Mouse (Mus musculus) c-Kit-positive CD71-positive TER-119-positive erythroid progenitor cells, embryonic 14.5 days (primary cell): ENCODE data around the gene Dohh.

Source experiments
- DNase-seq: peaks from one replicate; pipeline ENCODE4 v3.0.0-alpha.2; 2013; ENCODE audit warnings: low spot score

The Dohh gene

DNA sequence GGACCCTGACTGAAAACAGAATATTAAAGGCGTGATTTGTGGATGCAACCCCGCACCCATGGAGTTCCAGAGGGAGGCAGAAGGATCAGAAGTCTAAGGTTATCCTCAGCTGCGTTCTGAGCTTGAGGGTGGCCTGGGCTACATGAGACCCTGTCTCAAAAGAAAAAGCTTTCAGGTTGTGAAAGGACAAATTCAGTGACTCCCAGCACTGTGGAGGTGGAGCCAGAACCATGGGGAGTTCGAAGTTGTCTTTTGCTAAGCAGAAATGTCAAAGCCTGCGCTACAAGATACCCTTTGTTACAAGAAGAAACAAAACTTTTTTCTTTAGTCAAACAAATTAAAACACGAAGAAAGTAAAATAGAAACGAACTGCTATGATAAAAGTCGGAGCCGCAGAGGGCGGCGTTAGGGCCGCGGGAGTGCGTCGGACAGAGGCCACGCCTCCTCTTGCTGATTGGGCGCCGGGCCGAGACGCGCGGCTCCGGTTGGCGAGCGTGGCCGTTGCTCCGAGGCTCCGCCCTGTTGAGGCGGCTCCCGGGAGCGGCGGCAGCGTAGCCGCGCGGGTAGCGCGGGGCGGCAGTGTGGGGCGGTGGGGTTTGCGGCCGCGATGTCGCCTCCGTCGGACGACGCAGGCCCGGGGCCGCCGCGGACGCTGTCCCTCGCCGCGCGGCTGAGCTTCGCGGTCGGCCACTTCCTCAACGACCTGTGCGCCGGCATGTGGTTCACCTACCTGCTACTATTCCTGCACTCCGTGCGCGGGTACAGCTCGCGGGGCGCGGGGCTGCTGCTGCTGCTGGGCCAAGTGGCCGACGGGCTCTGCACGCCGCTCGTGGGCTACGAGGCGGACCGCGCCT is 27.0 kb upstream of the Dohh start, which contains the start of gene Mfsd12:
Mfsd12 (plus strand) TSS at position 501 of the 854 bp plus-strand sequence.
- peak; percentile 87 for DNase-seq

DNA sequence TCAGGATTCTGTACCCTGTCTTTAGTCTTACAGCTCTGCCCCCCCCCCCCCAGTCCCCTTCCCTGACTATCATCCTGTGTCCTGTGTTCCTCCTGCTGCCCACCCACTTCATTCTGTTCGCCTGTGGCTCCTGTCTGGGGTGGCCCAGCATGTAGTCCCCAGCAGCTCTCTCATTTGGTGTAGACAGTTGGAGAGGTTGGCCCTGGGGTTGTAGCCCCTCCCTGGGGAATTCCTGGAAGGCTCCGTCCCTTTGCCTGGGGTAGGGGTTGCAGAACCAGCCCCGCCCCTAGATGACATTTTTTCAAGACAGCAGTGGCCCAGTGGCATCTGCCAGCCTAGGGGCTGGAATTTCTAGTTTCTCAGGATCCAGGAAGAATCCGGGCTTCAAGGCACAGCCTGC is 26.0 kb upstream of the Dohh start:
- DNase-seq: no peak

DNA sequence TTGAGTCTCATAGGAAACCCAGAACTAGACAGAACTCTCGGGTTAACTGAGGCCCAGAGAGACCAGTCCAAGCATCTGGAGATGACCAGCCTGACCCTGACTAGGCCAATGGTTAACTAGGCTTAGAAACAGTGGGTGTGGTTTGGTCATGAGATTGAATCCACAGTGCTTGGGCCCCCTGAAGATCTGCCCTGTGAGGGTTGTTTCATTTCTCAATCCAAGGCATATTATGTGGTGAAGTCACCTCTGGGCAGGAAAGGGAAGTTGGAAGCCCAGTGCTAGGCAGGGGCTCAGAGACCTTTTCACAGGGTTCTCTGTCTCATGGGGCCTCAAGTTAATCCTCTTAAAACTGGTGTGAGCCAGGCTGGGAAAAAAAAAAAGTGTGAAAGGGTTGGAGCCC is 25.4 kb upstream of the Dohh start:
- DNase-seq: no peak

DNA sequence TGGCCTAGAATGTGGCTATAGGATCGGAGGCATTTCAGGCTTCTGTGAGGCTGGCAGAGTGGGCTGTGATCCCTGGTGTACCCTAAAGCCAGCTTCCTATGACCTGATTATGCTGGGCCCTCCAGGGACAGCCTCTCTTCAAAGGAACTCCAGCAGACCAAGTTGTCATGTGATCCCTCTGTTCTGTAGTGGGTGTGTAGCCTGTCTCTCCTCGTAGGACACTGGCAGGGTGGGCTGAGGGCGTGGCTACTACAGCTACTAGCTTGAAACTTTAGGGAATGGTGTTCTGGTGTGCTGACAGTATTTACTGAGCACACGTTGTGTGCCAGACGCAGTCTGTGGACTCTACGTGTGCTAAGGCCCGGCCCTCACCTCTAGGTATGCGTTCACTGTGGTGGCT is 23.5 kb upstream of the Dohh start:
- no peak for DNase-seq

DNA sequence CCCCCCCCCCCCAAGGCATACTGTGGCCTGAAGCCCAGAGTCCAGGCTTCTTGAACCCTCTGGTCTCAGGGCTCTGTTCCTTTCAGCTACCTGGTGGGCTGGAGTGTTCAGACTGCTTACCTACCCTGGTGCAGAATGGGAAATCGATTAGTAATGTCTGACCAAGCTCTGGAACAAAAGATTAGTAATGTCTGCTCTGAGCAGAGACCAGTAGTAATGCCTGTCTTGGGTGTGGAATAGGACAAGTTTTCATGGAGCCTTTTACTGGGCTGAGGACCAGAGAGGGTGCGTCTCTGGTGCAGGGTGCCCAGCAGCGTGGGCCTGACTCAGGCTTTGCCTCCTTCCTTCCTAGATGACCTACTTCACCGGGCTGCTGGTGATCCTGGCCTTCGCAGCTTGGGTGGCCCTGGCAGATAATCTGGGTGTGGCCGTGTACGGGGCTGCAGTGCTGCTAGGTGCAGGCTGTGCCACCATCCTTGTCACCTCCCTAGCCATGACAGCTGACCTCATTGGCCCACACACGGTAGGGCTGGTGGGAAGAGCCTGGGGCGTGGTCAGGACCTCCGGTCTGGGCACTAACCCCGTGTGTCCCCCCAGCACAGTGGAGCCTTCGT is 21.8 kb upstream of the Dohh start:
- peak; percentile 82 for DNase-seq

DNA sequence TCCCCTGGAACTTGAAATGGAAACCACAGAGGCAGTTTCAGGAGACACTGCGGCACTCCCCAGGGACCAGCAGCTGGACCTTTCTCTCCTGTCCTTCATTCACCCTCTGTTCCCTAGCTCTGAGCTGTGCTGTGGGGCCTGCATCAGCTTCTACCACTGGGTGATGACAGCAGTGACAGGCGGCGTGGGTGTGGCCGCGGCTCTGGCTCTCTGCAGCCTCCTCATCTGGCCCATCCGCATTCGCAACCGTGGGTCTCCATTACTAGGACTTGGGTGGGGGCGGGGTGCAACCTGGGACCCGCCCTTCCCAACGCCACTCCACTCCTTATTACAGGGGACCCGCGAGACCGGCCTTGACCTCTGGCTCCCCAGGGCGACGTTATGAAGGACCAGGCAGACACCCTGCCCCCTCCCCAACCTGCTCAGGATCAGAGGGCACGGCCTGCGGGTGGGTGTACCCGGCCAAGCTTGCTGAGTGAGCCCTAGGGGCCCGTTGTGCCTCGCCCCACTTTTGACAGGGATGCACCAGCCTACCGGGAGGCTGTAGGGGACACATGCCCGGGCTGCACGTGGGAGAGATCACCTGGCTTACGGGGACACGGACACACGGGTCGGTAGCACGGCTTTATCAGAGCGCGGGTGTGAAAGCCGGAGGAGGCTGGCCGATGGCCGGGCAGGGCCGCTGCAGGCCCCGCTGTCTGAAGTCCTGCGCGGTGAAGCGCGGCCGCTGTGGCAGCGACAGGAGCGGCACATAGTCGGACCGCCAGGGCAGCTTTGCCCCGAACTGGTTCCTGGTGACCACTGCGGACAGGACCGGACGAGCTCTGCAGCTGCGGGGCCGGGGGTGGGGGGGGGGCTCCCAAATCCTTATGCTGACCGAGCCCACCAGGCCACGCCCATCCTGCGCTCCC is 20.5 kb upstream of the Dohh start:
- no peak for DNase-seq

DNA sequence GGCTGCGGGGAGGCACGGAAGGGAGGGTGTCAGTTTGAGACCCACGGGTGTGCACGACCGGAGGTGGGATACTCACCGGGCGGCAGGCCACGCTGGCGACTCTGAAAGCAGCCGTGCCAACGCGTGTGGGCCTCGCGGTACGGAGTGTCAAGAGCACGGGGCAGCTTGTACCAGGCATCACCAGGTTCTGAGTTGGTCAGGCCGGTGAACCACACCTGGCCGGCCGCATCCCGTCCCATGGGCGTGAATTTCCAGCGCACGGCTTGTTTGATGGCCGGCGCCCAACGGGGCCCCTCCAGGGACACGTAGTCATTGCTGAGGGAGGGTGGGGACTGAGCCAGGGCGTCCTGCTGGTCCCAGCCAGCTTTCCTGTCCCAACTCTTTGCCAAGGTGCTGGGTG is 19.6 kb upstream of the Dohh start:
- DNase-seq: no peak

DNA sequence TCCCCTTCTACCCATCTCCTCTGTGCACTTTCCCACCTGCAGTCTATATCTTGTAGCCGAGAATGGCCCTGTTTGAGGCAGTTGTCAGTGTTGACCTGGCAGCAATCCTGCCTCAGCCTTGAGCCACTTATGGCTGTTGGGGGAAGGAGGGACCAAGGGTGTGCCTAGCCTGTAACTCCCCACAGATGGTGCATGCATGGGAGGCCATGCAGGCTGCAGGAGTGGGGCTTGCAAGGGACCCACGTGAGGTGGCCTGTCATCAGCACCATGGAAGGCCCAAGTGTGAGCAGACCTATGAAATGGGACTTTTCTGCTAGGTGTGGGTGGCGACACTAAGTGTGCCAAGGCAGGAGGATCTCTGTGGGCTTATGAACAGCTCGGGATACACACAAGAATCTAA is 19.2 kb upstream of the Dohh start:
- no peak for DNase-seq

DNA sequence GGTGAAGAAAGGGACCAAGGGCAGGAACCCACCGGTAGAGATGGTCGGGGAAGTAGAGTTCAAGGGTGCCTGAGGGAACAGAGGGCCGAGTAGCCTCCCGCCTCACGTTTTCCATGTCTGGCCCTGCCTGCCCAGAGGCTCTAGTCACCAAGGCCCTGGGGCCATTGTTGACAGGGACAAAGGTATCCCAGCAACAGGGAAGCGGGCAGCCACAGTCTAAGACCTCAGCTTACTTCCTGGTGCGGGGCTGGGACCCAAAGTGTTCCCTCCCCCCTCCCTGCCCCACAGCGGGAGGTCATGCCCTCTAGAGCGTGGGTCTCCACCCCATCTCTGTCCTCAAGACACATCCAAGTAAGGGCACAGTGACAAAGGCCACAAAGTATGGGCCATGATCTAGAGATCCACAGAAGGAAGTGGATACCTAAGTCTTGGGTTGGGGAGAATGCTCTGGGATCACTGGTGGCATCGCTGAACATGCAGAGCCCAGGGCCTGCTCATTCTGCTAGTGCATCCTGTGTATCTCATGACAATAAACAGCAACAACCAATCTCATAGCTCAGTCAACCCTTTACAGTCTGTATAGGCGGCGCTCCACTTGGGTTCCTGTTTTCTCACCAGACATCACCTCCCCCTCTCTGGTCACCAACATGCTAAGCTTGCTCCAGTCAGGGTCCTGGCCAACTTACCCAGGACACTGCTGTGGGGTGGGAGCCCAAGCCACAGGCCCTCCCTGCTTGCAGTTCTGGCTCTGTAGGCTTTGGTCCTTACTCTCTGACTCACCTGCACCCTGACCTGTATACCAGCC is 18.4 kb upstream of the Dohh start, which contains the start of gene 4930404N11Rik:
4930404N11Rik (minus strand) TSS at position 145 of the 805 bp plus-strand sequence.
- no peak for DNase-seq

DNA sequence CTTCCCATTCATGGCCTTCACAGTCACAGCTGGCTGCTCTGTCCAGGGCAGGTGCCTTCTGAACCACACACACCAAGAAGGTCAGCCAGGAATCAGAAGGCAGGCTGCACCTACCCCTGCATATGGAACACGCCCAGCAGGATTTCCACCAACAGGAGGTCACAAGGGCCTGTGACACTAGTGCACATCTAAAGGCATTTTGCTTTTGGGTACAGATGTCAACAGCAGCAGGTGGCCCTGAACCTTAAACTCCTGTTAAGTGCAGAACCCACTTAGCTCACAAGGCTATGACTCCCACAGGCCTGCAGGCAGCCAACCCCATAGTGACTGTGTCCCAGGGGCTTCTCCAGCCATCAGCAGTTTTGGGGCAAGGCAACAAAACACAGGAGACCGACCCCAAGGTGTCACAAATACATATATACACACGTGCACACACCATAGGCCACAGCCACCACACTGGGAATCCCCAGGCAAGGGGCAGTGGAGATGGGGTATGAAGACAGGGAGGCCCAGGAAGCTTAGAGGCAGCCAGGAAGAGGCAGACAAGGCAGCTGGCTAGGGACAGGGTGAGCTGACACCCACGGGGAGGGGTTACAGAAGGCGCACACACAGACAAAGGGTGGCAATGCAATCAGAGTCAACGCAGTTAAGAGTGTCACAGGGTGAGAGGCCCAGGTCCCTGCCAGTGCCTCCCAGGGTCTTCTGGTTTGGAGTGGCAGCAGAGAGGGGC is 17.6 kb upstream of the Dohh start:
- no peak for DNase-seq

DNA sequence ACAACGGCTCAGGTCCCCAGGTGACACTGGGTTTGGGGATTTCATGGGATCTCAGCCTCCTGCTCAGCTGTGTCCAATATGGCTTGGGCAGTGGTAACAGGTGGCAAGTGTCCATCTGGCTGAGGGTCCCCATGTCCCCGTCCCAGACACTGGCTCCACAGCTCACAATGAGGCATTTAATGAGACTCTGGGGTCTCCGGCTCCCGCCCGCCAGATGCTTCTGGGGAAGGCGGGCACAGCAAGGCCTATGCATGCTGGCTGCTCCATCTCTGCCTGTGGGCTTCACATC is 17.1 kb upstream of the Dohh start:
- DNase-seq: no peak

DNA sequence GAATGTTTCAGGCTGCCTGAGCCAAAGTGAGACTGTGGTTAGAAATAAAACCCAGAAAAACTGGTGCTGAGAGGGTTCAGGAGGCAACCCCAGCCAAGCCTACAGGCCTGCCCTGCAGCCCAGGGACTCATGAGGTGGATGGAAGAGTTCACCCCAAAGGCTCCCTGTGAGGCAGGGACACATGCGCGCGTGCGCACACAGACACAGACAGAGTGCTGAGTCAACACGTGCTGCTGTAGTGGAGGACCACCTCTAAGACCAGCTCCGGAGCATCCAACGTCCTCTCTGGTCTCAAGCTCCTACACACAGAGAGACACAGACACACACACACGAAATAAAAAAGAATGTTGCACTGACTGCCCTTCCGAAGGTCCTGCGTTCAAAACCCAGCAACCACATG is 8.9 kb upstream of the Dohh start:
- no peak for DNase-seq

DNA sequence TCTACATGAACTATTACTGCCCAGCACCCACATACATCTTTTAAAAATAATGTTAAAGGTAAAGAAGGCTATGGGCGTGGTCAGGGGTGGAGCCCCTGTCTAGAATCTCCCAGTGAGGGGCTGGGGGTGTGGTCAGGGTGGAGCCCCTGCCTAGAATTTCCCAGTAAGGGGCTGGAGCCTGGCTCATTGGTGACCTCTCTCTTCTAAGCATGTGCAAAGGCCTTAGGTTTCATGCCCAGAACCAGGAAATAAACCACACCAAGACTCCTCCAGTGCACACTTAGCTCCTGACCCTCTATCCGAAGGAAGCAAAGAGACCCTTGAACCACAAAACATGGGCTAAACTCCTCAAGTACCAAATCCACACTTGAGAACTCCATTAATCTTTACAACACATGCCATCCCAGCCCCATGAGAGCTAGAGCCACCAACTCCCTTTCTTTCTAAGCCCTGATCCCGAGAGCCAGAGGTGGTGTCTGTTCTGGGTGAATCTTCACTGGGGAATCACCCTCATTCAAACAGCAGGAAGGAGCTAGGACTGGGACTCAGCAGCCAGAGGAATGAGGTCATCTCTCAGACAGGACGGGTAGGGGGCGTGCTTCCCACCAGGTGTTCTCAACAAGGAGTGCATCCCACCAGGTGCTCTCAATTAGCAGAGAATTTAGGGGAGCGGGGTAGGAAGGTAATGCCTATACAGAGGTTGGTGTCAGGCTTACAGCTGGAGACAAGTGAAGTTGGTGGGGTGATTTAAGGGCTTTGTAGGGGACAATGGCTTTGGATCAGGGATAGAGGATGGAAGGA is 7.5 kb upstream of the Dohh start:
- peak; percentile 73 for DNase-seq

DNA sequence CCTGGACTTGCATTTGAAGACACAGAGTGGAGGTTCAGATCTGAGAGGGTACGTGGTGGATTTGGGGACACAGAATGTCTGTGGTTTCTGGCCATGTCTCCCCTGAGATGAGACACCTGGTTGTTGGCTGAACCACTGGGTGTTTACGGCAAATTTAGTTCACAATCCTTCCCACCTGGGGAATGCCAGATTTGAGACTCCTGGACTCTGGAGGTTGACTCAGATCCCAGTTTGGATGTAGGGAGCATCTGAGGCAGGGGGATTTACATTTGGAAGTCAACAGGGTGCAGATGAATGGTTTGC is 6.9 kb upstream of the Dohh start:
- DNase-seq: no peak

DNA sequence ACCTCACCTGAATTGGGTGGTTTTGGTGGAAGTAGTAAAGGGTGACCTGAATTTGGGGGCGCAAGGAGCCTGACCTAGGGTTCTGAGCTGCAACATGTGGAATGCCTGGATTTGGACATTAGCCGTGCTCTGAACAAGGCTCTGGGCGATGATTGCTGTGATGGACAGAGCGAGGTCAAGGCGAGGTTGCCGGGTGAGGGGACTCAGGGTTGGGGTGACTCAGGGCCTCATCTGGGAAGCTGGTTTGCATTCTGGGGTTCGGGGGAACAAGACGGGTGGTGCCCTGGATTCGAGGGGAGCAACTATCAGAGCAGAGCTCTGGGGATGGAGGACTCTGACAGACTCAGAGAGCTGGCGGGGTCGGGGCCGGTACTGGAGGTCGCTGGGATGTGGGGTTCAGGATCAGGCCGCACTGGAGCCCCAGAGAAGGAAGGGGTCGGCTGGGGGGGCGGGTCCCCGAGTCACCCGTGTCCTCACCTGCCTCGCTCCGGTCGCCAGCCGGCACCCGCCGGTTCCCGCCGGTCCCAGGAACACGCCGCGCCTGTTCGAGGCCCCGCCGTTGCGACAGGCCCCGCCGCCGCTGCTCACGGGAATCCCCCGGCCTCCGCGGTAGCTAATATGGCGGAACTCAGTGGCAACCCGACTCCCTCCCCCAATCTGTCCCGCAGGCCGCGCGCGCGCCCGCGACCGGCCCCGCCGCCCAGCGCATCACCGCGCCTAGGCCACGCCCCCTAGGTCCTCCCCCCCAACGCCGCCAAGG is 6.3 kb upstream of the Dohh start, which contains the start of gene Fzr1:
Fzr1 (minus strand) TSS at position 724 of the 760 bp plus-strand sequence.
- DNase-seq: no peak

DNA sequence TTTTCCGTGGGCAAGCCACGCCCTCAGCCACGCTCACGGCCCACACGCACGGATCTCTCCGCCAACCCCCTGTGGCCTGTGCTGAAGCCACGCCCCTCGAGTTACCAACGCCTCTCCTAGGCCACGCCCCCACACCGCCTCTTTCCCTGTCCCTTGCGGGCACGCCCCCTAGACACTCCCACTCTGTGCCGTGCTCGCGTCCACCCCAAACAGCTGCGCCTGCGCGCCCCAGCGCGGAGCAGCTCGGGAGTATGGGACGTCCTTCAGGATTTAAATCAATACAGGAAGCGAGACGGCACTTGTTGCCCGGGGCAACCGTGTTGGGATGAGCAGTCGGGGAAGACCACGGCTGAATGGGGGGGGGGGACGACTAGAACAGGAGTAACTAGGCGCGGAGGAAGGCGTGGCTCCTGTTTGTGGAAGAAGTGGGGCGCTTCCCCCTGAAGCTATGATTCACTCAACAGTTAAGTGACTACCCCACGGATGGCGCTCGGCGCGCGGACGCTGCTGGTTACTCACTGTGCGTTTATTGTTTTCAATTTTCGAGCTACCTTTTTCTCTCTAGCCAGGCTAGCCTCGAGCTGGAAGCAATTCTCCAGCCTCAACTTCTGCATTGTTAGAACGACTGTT is 5.6 kb upstream of the Dohh start:
- DNase-seq: peak; percentile 100

DNA sequence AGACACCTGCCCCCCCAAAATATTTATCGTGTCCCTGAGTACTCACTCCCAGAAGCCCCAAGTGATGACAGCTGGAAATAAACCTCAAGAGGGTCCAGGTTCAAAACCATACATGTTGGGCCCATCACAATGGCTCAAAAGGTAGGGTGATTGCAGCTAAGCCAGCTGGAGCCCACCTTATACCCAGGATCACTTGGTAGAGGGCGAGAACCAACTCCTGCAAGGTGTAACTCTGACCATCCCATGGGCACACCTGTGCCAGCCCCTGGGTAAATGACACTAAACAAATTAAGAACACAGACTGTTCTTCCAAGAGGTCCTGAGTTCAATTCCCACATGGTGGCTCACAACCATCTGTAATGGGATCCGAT is 5.1 kb upstream of the Dohh start:
- DNase-seq: no peak

DNA sequence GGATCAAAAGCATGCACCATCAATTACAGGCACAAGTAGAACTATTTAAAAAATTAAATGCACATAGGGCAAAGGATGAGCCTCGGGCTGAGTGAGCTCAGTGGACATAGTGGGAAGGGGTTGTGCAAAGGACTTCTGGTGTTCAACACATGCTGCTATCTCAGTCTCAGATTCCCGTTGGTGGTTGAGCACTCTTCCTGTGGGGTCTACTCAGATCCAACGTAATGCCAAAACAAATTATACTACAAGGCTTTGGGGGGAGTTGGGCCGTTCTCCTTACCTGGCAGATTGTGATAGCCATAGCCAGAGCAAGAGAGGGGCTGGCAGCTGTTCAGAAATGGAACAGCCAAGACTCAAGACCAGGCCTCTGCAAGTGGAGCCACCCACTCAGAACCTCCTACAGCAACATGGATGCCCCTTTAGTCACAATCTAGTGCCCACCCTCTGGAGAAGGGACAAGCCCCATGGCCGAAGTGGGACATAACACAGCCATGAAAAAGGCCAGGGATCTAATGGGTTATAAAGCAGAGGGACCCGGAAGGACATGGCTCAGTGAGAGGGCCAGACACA is 4.3 kb upstream of the Dohh start:
- no peak for DNase-seq

DNA sequence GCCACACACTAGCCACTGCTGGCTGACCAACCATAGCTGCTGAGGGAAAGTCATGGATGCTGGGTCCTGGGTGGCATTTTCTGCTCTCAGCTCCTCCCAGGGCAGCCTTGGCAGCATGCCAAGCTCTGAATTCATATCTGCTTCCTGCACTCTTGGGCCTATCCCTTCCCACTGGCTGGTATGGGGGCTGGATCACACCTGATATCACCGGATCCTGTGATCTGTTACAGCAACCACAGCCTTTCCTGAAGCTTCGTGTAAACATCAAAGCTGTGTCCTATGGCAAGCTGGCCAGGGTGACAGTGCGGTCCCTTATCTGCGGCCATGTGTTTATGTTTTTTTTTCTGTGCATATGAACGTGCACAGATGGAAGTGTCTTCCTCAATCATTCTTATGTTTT is 2.2 kb upstream of the Dohh start:
- peak; percentile 98 for DNase-seq
